Mouse (Mus musculus): ENCODE measurements at regions not wholly inside any gene's neighbourhood (a gene's known extent, or its start where the extent isn't known, plus 50 kb on each side); places are given as distances from the start of the nearest gene placed in this dataset.

DNA sequence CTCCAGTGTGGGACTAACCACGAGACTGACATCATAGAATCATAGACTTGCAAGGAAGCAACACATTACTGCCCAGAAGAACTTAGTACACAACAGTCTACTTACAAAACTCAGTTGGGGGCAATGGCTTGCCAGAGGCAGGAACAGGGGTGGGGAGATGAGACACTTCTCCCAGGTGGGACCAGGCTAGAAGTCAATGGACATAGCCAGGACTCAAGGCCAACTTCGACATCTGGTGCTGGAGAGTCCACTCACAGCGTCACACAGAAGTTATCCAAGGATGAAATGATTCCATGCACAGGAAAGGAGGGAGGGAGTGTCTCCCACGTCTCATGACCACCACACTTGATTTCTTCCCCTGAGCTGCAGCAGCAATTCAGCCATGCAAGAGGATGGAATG is 50.6 kb upstream of the Galnt15 start:
- Histone ChIP-seq H3K9me3 (replicated peaks; ENCODE audit: control insufficient read depth, low read length) (no peaks in the 10 kb centered on the region), H3K27me3 (ENCODE audit: control insufficient read depth, insufficient read depth, low read length) (no peaks in the 10 kb centered on the region), H3K36me3 (replicated peaks; ENCODE audit: control insufficient read depth, insufficient read depth, low read depth, low read length) (no peaks in the 10 kb centered on the region), H3K4me2 (ENCODE audit: low read depth, low read length) (no peak overlapping the region), H3K4me3 (ENCODE audit: low read depth, low read length) (no peak overlapping the region), H3K9ac (replicated peaks; ENCODE audit: low read length) (no peak overlapping the region), H3K4me1 (ENCODE audit: control insufficient read depth, insufficient read depth, low read length) (no peaks in the 10 kb centered on the region), H3K27ac (replicated peaks; ENCODE audit: low read depth, low read length) (no peak overlapping the region)
- ATAC-seq (replicated peaks; ENCODE audit: insufficient number of reproducible peaks, low FRiP score, low TSS enrichment, low read depth) = no peak
- DNase-seq (ENCODE audit: low spot score) = no peak
- 79% methylated on average over 4 of the region's 4 CpGs for WGBS

GRCm38 (mm10) chr14:31978690-31979089 is 50.1 kb upstream of the Galnt15 start:
- Histone ChIP-seq H3K9ac (replicated peaks; ENCODE audit: low read length) (no peak overlapping the region), H3K4me2 (ENCODE audit: low read depth, low read length) (no peak overlapping the region)
- DNase-seq (ENCODE audit: low spot score) = no peak

More at GRCm38 (mm10) chr14:31978690-31979089, 50.1 kb upstream of the Galnt15 start:
- Histone ChIP-seq H3K27ac (replicated peaks; ENCODE audit: low read depth, low read length) (no peak overlapping the region), H3K36me3 (replicated peaks; ENCODE audit: control insufficient read depth, insufficient read depth, low read depth, low read length) (no peaks in the 10 kb centered on the region), H3K4me1 (ENCODE audit: control insufficient read depth, insufficient read depth, low read length) (no peaks in the 10 kb centered on the region), H3K4me3 (ENCODE audit: low read depth, low read length) (no peak overlapping the region), H3K9me3 (replicated peaks; ENCODE audit: control insufficient read depth, low read length) (no peaks in the 10 kb centered on the region), H3K27me3 (ENCODE audit: control insufficient read depth, insufficient read depth, low read length) (no peaks in the 10 kb centered on the region)
- no peak for ATAC-seq (replicated peaks; ENCODE audit: insufficient number of reproducible peaks, low FRiP score, low TSS enrichment, low read depth)
- WGBS = 75% methylated on average over 3 of the region's 3 CpGs

Measured in embryonic facial prominence, embryonic 11.5 days (tissue).